Mouse (Mus musculus) ES-Bruce4 (cell line): Measurements from ENCODE around the gene Rabac1.

Experiments used
- CTCF ChIP-seq: IDR thresholded peaks from one replicate; pipeline ENCODE4 v1.8.1; 2011; ENCODE audit warnings: low read depth, low read length
- EP300 ChIP-seq: IDR thresholded peaks from 2 replicates; pipeline ENCODE4 v1.6.1; 2011; ENCODE audit warnings: low read depth, low read length; ENCODE audit not compliant: insufficient read depth
- POLR2A ChIP-seq: IDR thresholded peaks from one replicate; pipeline ENCODE4 v1.8.1; 2011; ENCODE audit warnings: low read length; ENCODE audit not compliant: insufficient read depth

- TF ChIP-seq CTCF (no peak), POLR2A (no peak), EP300 (no peak)
These were observed 20.5 kb upstream of the Rabac1 start for GRCm38 (mm10) chr7:24993081-24993480.
